Mouse (Mus musculus) myocyte (in vitro differentiated cells): ENCODE measurements at regions not wholly inside any gene's neighbourhood (a gene's known extent, or its start where the extent isn't known, plus 50 kb on each side); places are given as distances from the start of the nearest gene placed in this dataset.

ENCODE experiments used
- CEBPB ChIP-seq: IDR thresholded peaks from 2 replicates; pipeline ENCODE4 v1.6.1; 2011; ENCODE audit warnings: mild to moderate bottlenecking, moderate library complexity; ENCODE audit not compliant: poor library complexity, insufficient read depth, severe bottlenecking
- MYOD1 ChIP-seq, 3 experiments: IDR thresholded peaks; one replicate each; pipeline ENCODE4 v1.6.1; 2011; ENCODE audit warnings: control low read depth in 2 of 3, low read depth in 2 of 3, mild to moderate bottlenecking in 2 of 3, moderate library complexity in 1 of 3; ENCODE audit not compliant: insufficient read length in 2 of 3, control insufficient read depth in 1 of 3
- POLR2A ChIP-seq: IDR thresholded peaks from one replicate; pipeline ENCODE4 v1.6.1; 2011; ENCODE audit warnings: low read depth, mild to moderate bottlenecking, control low read depth, moderate library complexity; ENCODE audit not compliant: insufficient read length
- POLR2AphosphoS2 ChIP-seq: IDR thresholded peaks from one replicate; pipeline ENCODE4 v1.6.1; 2011; ENCODE audit warnings: low read depth, control low read depth; ENCODE audit not compliant: insufficient read length
- REST ChIP-seq: IDR thresholded peaks from one replicate; pipeline ENCODE4 v1.6.1; 2011; ENCODE audit warnings: mild to moderate bottlenecking, control low read depth, moderate library complexity; ENCODE audit not compliant: insufficient read depth, insufficient read length
- TCF3 ChIP-seq: IDR thresholded peaks from one replicate; pipeline ENCODE4 v1.6.1; 2011; ENCODE audit warnings: low read depth, control low read depth; ENCODE audit not compliant: insufficient read length
- USF1 ChIP-seq: IDR thresholded peaks from one replicate; pipeline ENCODE4 v1.6.1; 2011; ENCODE audit warnings: low read depth, mild to moderate bottlenecking, control low read depth, moderate library complexity

DNA sequence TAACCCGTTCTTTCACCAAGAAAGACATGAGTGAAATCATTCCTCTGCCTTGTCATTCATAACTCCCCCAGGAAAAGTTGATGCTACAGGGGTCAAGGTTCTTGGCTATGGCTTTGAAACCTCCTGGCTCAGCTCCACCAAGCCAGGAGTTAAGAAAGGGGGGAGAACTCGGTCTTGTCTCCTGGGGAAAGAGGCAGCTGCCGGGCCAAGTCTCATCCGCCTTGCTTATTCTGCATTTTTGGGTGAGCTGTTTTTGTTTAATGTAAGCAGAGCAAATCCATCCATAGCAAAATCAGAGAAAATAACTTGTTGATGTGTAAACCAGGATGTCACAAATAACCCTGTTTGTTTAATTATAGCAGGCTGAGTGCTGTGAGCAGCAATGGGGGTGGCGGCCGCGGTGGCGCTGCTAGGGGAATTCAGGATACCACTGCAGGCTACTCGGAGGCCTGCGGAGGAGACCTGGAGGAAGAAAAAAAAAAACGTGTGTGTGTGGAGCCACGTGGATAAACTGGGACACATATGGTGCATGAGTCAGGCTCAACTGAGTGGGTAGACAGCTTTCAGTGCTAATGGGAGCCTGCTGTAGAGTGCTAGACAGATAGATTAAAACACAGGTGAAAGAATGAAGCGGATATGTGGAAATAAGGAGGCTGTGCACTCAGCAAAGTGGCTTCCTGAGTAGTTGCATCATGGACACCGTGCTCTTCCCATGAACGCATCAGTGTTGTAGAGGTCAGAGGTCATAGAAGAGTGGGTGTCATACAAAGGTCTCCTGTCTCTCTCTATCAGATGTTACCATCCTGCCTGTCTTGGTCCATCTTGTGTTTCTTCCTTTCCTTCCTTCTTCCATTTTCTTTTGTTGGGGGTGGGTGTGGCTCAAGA lies 203.5 kb downstream of the Ttc8 start:
- TF ChIP-seq MYOD1 (IDR thresholded peaks at IDR 0.05; ENCODE audit: control insufficient read depth in 1 of 3, insufficient read length in 2 of 3, low read depth in 2 of 3) (no peak), CEBPB (no peak), TCF3 (no peak), REST (no peak), USF1 (no peak), POLR2A (no peak), POLR2AphosphoS2 (no peak)
